Mouse (Mus musculus): ENCODE data around the gene Atxn1. TPM values are rescaled to one million over a fixed set of nuclear protein-coding genes. Genes with fewer than 3 reads are reported as not detected.

The Atxn1 gene
- total and polyA plus RNA-seq, 3 experiments = 0.39 to 1.1 TPM; not detected in 1

- Histone ChIP-seq H3K9ac (ENCODE audit: control insufficient read depth, low read depth, low read length, poor library complexity, severe bottlenecking) (no peak overlapping the region), H3K36me3 (ENCODE audit: control insufficient read depth in 1 of 2, insufficient read depth in 2 of 2, low read length in 2 of 2) (no peaks in the 10 kb centered on the region), H3K4me1 (ENCODE audit: control insufficient read depth in 1 of 2, insufficient read depth in 2 of 2, low read length in 2 of 2) (no peaks in the 10 kb centered on the region), H3K4me3 (ENCODE audit: control insufficient read depth in 1 of 2, insufficient read depth in 1 of 2, low read depth in 2 of 2, low read length in 2 of 2) (no peak overlapping the region), H3K27me3 (ENCODE audit: control insufficient read depth in 1 of 2, insufficient read depth in 2 of 2, low read length in 2 of 2) (no peaks in the 10 kb centered on the region), H3K9me3 (replicated peaks; ENCODE audit: insufficient read depth, low read length) (no peaks in the 10 kb centered on the region), H3K79me2 (ENCODE audit: control insufficient read depth, insufficient read depth, low read length, poor library complexity) (no peaks in the 10 kb centered on the region), H3K27ac (ENCODE audit: control insufficient read depth, low read depth, low read length) (no peak overlapping the region)
- TF ChIP-seq SMC3 (IDR thresholded peaks at IDR 0.05; ENCODE audit: low read depth, low read length) = peak; percentile 25; the same call in 1 of the 2 replicates
- TF ChIP-seq BHLHE40 (IDR thresholded peaks at IDR 0.05; ENCODE audit: borderline replicate concordance, low read depth, low read length) = no peak
- no peak for TF ChIP-seq HCFC1 (IDR thresholded peaks at IDR 0.05; ENCODE audit: low read depth, low read length)
- TF ChIP-seq POLR2AphosphoS5 (IDR thresholded peaks at IDR 0.05; ENCODE audit: borderline replicate concordance, low read depth, low read length) = no peak
- no peak for TF ChIP-seq POLR2A (IDR thresholded peaks at IDR 0.05; ENCODE audit: control insufficient read depth in 1 of 2, insufficient read depth in 1 of 2, low read depth in 1 of 2, low read length in 2 of 2, poor library complexity in 1 of 2)
- TF ChIP-seq ELF1 (IDR thresholded peaks at IDR 0.05; ENCODE audit: low read depth, low read length) = no peak
- no peak for TF ChIP-seq MAFK (IDR thresholded peaks at IDR 0.05; ENCODE audit: borderline replicate concordance, low read depth, low read length)
- no peak for TF ChIP-seq EP300 (IDR thresholded peaks at IDR 0.05; ENCODE audit: low read depth in 1 of 2, low read length in 2 of 2)
- no peak for TF ChIP-seq TCF12 (IDR thresholded peaks at IDR 0.05; ENCODE audit: low read depth, low read length)
- TF ChIP-seq UBTF (IDR thresholded peaks at IDR 0.05; ENCODE audit: borderline replicate concordance, insufficient read depth, low read depth, low read length) = no peak
- no peak for TF ChIP-seq SIN3A (IDR thresholded peaks at IDR 0.05; ENCODE audit: low read length)
- TF ChIP-seq MAZ (IDR thresholded peaks at IDR 0.05; ENCODE audit: low read depth, low read length) = no peak
- no peak for TF ChIP-seq MYB (IDR thresholded peaks at IDR 0.05; ENCODE audit: low read depth, low read length)
- peak; percentile 18 for TF ChIP-seq RAD21 (IDR thresholded peaks at IDR 0.05; ENCODE audit: low read depth, low read length)
- no peak for TF ChIP-seq CHD1 (IDR thresholded peaks at IDR 0.05; ENCODE audit: low read depth, low read length)
- TF ChIP-seq ZKSCAN1 (IDR thresholded peaks at IDR 0.05; ENCODE audit: low read depth, low read length) = no peak
- TF ChIP-seq GATA1 (IDR thresholded peaks at IDR 0.05; ENCODE audit: low read depth, low read length) = no peak
- peak; percentile 37 to 54 (median 48) for TF ChIP-seq CTCF (IDR thresholded peaks at IDR 0.05 in 2 of 3, conservative IDR thresholded peaks at IDR 0.05 in 1 of 3; ENCODE audit: control insufficient read depth in 1 of 3, insufficient read depth in 1 of 3, low read depth in 2 of 3, low read length in 3 of 3, poor library complexity in 1 of 3, severe bottlenecking in 1 of 3)
- no peak for TF ChIP-seq JUND (IDR thresholded peaks at IDR 0.05; ENCODE audit: low read depth, low read length)
- no peak for TF ChIP-seq NRF1 (IDR thresholded peaks at IDR 0.05; ENCODE audit: insufficient read depth, low read depth, low read length, poor library complexity, severe bottlenecking)
- peak; percentile 28 for DNase-seq (ENCODE audit: low read depth, low spot score)
Observed at GRCm38 (mm10) chr13:45583061-45583460, 381.7 kb downstream of the Atxn1 start.

GRCm38 (mm10) chr13:45582294-45582693, 382.5 kb downstream of the Atxn1 start:
- H3K36me3 ChIP-seq (ENCODE audit: control insufficient read depth in 1 of 2, insufficient read depth in 2 of 2, low read length in 2 of 2) = no peaks in the 10 kb centered on the region
- H3K27me3 ChIP-seq (ENCODE audit: control insufficient read depth in 1 of 2, insufficient read depth in 2 of 2, low read length in 2 of 2) = no peaks in the 10 kb centered on the region

More at GRCm38 (mm10) chr13:45582294-45582693, 382.5 kb downstream of the Atxn1 start:
- Histone ChIP-seq H3K9ac (ENCODE audit: control insufficient read depth, low read depth, low read length, poor library complexity, severe bottlenecking) (no peak overlapping the region), H3K9me3 (replicated peaks; ENCODE audit: insufficient read depth, low read length) (no peaks in the 10 kb centered on the region), H3K27ac (ENCODE audit: control insufficient read depth, low read depth, low read length) (no peak overlapping the region), H3K4me1 (ENCODE audit: control insufficient read depth in 1 of 2, insufficient read depth in 2 of 2, low read length in 2 of 2) (no peaks in the 10 kb centered on the region), H3K79me2 (ENCODE audit: control insufficient read depth, insufficient read depth, low read length, poor library complexity) (no peaks in the 10 kb centered on the region), H3K4me3 (ENCODE audit: control insufficient read depth in 1 of 2, insufficient read depth in 1 of 2, low read depth in 2 of 2, low read length in 2 of 2) (no peak overlapping the region)
- no peak for DNase-seq (ENCODE audit: low read depth, low spot score)
- TF ChIP-seq ZKSCAN1 (IDR thresholded peaks at IDR 0.05; ENCODE audit: low read depth, low read length) = no peak
- TF ChIP-seq NELFE (IDR thresholded peaks at IDR 0.05; ENCODE audit: low read depth, low read length) = no peak
- TF ChIP-seq MYB (IDR thresholded peaks at IDR 0.05; ENCODE audit: low read depth, low read length) = no peak
- no peak for TF ChIP-seq CTCF (IDR thresholded peaks at IDR 0.05 in 2 of 3, conservative IDR thresholded peaks at IDR 0.05 in 1 of 3; ENCODE audit: control insufficient read depth in 1 of 3, insufficient read depth in 1 of 3, low read depth in 2 of 3, low read length in 3 of 3, poor library complexity in 1 of 3, severe bottlenecking in 1 of 3)
- TF ChIP-seq BHLHE40 (IDR thresholded peaks at IDR 0.05; ENCODE audit: borderline replicate concordance, low read depth, low read length) = no peak
- no peak for TF ChIP-seq JUND (IDR thresholded peaks at IDR 0.05; ENCODE audit: low read depth, low read length)
- no peak for TF ChIP-seq KAT2A (conservative IDR thresholded peaks at IDR 0.05; ENCODE audit: low read depth, low read length)
- TF ChIP-seq ZC3H11A (IDR thresholded peaks at IDR 0.05; ENCODE audit: low read depth, low read length) = no peak
- TF ChIP-seq POLR2A (IDR thresholded peaks at IDR 0.05; ENCODE audit: control insufficient read depth in 1 of 2, insufficient read depth in 1 of 2, low read depth in 1 of 2, low read length in 2 of 2, poor library complexity in 1 of 2) = no peak
